Mouse (Mus musculus): Measurements from ENCODE around the gene 1700016H13Rik. TPM values are rescaled to one million over a fixed set of nuclear protein-coding genes. Genes with fewer than 3 reads are reported as not detected.
A peak's percentile ranks its signal among the peaks of the same experiment; 100 is the strongest.

1700016H13Rik gene
- total and polyA plus RNA-seq, 3 experiments, result 0.23 to 0.40 TPM; not detected in 1

GRCm38 (mm10) chr5:103694094-103694493 is 38.3 kb upstream of the 1700016H13Rik start:
- TF ChIP-seq RCOR1 (IDR thresholded peaks at IDR 0.05; ENCODE audit: low read depth, low read length) (no peak), POLR2A (IDR thresholded peaks at IDR 0.05; ENCODE audit: control insufficient read depth in 1 of 2, insufficient read depth in 1 of 2, low read depth in 1 of 2, low read length in 2 of 2, poor library complexity in 1 of 2) (no peak), SIN3A (IDR thresholded peaks at IDR 0.05; ENCODE audit: low read length) (no peak), MYB (IDR thresholded peaks at IDR 0.05; ENCODE audit: low read depth, low read length) (no peak), ELF1 (IDR thresholded peaks at IDR 0.05; ENCODE audit: low read depth, low read length) (no peak), MYC (IDR thresholded peaks at IDR 0.05; ENCODE audit: low read depth, low read length) (no peak), KAT2A (conservative IDR thresholded peaks at IDR 0.05; ENCODE audit: low read depth, low read length) (no peak), HCFC1 (IDR thresholded peaks at IDR 0.05; ENCODE audit: low read depth, low read length) (no peak), UBTF (IDR thresholded peaks at IDR 0.05; ENCODE audit: borderline replicate concordance, insufficient read depth, low read depth, low read length) (no peak), NRF1 (IDR thresholded peaks at IDR 0.05; ENCODE audit: insufficient read depth, low read depth, low read length, poor library complexity, severe bottlenecking) (no peak), CHD2 (IDR thresholded peaks at IDR 0.05; ENCODE audit: low read length) (no peak), EP300 (IDR thresholded peaks at IDR 0.05; ENCODE audit: low read depth in 1 of 2, low read length in 2 of 2) (no peak), ZC3H11A (IDR thresholded peaks at IDR 0.05; ENCODE audit: low read depth, low read length) (no peak), MXI1 (IDR thresholded peaks at IDR 0.05; ENCODE audit: low read depth, low read length) (no peak), TAL1 (IDR thresholded peaks at IDR 0.05; ENCODE audit: low read length) (no peak), USF1 (IDR thresholded peaks at IDR 0.05; ENCODE audit: low read depth, low read length) (no peak)
- peaks cover 2 to 5% of the 10 kb centered on the region in 2 experiments; a peak in 3 of 4 replicates for H3K27me3 ChIP-seq (ENCODE audit: control insufficient read depth in 1 of 2, insufficient read depth in 2 of 2, low read length in 2 of 2)
- no peaks in the 10 kb centered on the region for H3K79me2 ChIP-seq (ENCODE audit: control insufficient read depth, insufficient read depth, low read length, poor library complexity)
- 0 out of 4 replicates have a peak, but pooled peaks cover 0 to 4% of the 10 kb centered on the region in 2 experiments for H3K4me1 ChIP-seq (ENCODE audit: control insufficient read depth in 1 of 2, insufficient read depth in 2 of 2, low read length in 2 of 2)
- no peak for DNase-seq (ENCODE audit: low read depth, low spot score)
- H3K36me3 ChIP-seq (ENCODE audit: control insufficient read depth in 1 of 2, insufficient read depth in 2 of 2, low read length in 2 of 2), result no peaks in the 10 kb centered on the region; a peak in 1 of 4 replicates
- no peak overlapping the region for H3K27ac ChIP-seq (ENCODE audit: control insufficient read depth, low read depth, low read length)
- H3K9me3 ChIP-seq (replicated peaks; ENCODE audit: insufficient read depth, low read length), result no peaks in the 10 kb centered on the region
- no peak overlapping the region for H3K4me3 ChIP-seq (ENCODE audit: control insufficient read depth in 1 of 2, insufficient read depth in 1 of 2, low read depth in 2 of 2, low read length in 2 of 2)
- H3K9ac ChIP-seq (ENCODE audit: control insufficient read depth, low read depth, low read length, poor library complexity, severe bottlenecking), result no peak overlapping the region

GRCm38 (mm10) chr5:103693041-103693641 is 37.3 kb upstream of the 1700016H13Rik start:
- Histone ChIP-seq H3K36me3 (ENCODE audit: control insufficient read depth in 1 of 2, insufficient read depth in 2 of 2, low read length in 2 of 2) (no peaks in the 10 kb centered on the region; a peak in 1 of 4 replicates), H3K4me1 (ENCODE audit: control insufficient read depth in 1 of 2, insufficient read depth in 2 of 2, low read length in 2 of 2) (0 out of 4 replicates have a peak, but pooled peaks cover 0 to 4% of the 10 kb centered on the region in 2 experiments), H3K9ac (ENCODE audit: control insufficient read depth, low read depth, low read length, poor library complexity, severe bottlenecking) (no peak overlapping the region), H3K9me3 (replicated peaks; ENCODE audit: insufficient read depth, low read length) (no peaks in the 10 kb centered on the region), H3K27me3 (ENCODE audit: control insufficient read depth in 1 of 2, insufficient read depth in 2 of 2, low read length in 2 of 2) (peaks cover 0 to 5% of the 10 kb centered on the region in 2 experiments; a peak in 3 of 4 replicates), H3K27ac (ENCODE audit: control insufficient read depth, low read depth, low read length) (no peak overlapping the region), H3K79me2 (ENCODE audit: control insufficient read depth, insufficient read depth, low read length, poor library complexity) (no peaks in the 10 kb centered on the region), H3K4me3 (ENCODE audit: control insufficient read depth in 1 of 2, insufficient read depth in 1 of 2, low read depth in 2 of 2, low read length in 2 of 2) (peak overlapping the region; percentile 60 to 72)
- no peak for DNase-seq (ENCODE audit: low read depth, low spot score)
- no peak for TF ChIP-seq JUND (IDR thresholded peaks at IDR 0.05; ENCODE audit: low read depth, low read length)
